Mouse (Mus musculus) neural tube, embryonic 11.5 days (tissue): ENCODE results near the gene Slc9b2. TPM values are rescaled to one million over a fixed set of nuclear protein-coding genes. Genes with fewer than 3 reads are reported as not detected.

ENCODE experiments used
- ATAC-seq: fragments of 200-750 bp; cut with Nextera tagmentation; 2 replicates; pipeline ENCODE4 v1.8.0; 2017; ENCODE audit warnings: moderate number of reproducible peaks, mild to moderate bottlenecking, moderate TSS enrichment, moderate library complexity; ENCODE audit not compliant: insufficient read depth, low FRiP score, low TSS enrichment
- DNase-seq: peaks from one replicate; pipeline ENCODE4 v3.0.0-alpha.2; 2015; ENCODE audit warnings: low spot score
- H3K27ac ChIP-seq: fragments of 300-500 bp; sonication (generic); 2 replicates; pipeline ENCODE4 v1.5.1; 2014; ENCODE audit warnings: low read depth, mild to moderate bottlenecking, low read length
- H3K27me3 ChIP-seq: fragments of 300-500 bp; sonication (generic); 2 replicates; pipeline ENCODE4 v1.6.1; 2014; ENCODE audit warnings: mild to moderate bottlenecking, low read length, mixed read lengths; ENCODE audit not compliant: control insufficient read depth, insufficient read depth
- H3K36me3 ChIP-seq: fragments of 300-500 bp; sonication (generic); 2 replicates; pipeline ENCODE4 v1.6.1; 2014; ENCODE audit warnings: mild to moderate bottlenecking, low read length, moderate library complexity, mixed read lengths; ENCODE audit not compliant: control insufficient read depth, insufficient read depth
- H3K4me1 ChIP-seq: fragments of 300-500 bp; sonication (generic); 2 replicates; pipeline ENCODE4 v1.6.1; 2014; ENCODE audit warnings: low read length, mixed read lengths; ENCODE audit not compliant: control insufficient read depth, insufficient read depth
- H3K4me2 ChIP-seq: fragments of 300-500 bp; sonication (generic); 2 replicates; pipeline ENCODE4 v1.6.1; 2014; ENCODE audit warnings: low read depth, mild to moderate bottlenecking, moderate library complexity
- H3K4me3 ChIP-seq: fragments of 300-500 bp; sonication (generic); 2 replicates; pipeline ENCODE4 v1.5.1; 2014; ENCODE audit warnings: low read depth, low read length
- H3K9ac ChIP-seq: fragments of 300-500 bp; sonication (generic); 2 replicates; pipeline ENCODE4 v1.6.1; 2014; ENCODE audit warnings: mild to moderate bottlenecking, low read length
- H3K9me3 ChIP-seq: fragments of 300-500 bp; sonication (generic); 2 replicates; pipeline ENCODE4 v1.6.1; 2016; ENCODE audit warnings: low read length; ENCODE audit not compliant: control insufficient read depth
- WGBS: fragments of 180-500 bp; shearing (Covaris S2); extraction: QIAGEN DNeasy Blood & Tissue Kit; methylation state at CpG from one replicate; pipeline ENCODE4 v1.1.7; 2014; 5-methylcytosine and 5-hydroxymethylcytosine counted together
- polyA plus RNA-seq: library from polyadenylated mRNA; unstranded; fragments of >200 nt; fragmentation: Nextera tagmentation; extraction: Ambion mirVana; gene quantifications from 2 replicates; pipeline ENCODE4 v1.2.1, GENCODE M21; 2014

The Slc9b2 gene
- polyA plus RNA-seq, 1 experiment from 2014 or later, result 2.5 TPM

- H3K4me1 ChIP-seq, result no peaks in the 10 kb centered on the region
- H3K36me3 ChIP-seq, result no peaks in the 10 kb centered on the region
- H3K27ac ChIP-seq, result no peak overlapping the region
- H3K4me2 ChIP-seq, result no peak overlapping the region
- H3K9ac ChIP-seq, result no peak overlapping the region
- H3K4me3 ChIP-seq, result no peak overlapping the region
- H3K9me3 ChIP-seq, result no peaks in the 10 kb centered on the region
- WGBS, result 93% methylated on average over 4 of the region's 4 CpGs
- ATAC-seq (no peak), DNase-seq (no peak)
- H3K27me3 ChIP-seq, result no peaks in the 10 kb centered on the region
Observed at GRCm38 (mm10) chr3:135357394-135357793, 49.9 kb downstream of the Slc9b2 start.

- DNase-seq (no peak), ATAC-seq (no peak)
- H3K4me3 ChIP-seq, result no peak overlapping the region
- H3K4me1 ChIP-seq, result no peaks in the 10 kb centered on the region
- no peaks in the 10 kb centered on the region for H3K36me3 ChIP-seq
- H3K27me3 ChIP-seq, result no peaks in the 10 kb centered on the region
- no peak overlapping the region for H3K27ac ChIP-seq
- H3K9me3 ChIP-seq, result no peaks in the 10 kb centered on the region
- H3K9ac ChIP-seq, result no peak overlapping the region
- H3K4me2 ChIP-seq, result no peak overlapping the region
- WGBS, result 82% methylated on average over 3 of the region's 3 CpGs
Observed at GRCm38 (mm10) chr3:135375836-135376235, 68.3 kb downstream of the Slc9b2 start.

DNA sequence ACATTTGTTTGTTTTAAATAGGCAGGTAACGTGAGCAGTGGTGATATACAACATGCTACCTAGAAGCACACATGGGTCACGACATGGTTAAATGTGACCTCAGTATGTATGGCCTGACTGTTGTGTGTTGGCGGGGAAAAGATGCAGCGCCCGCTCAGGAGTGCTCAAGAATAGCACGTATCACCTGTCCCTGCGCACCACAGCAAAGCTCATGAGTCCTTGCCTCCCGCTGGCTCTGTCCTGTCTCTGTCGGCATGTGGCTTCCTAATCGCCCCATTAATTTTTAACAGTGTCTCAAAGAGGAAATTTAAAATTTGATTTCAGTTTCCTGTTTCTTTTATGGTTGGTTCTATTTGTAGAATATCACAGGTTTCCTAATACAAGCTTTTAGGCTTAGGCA, 69.9 kb downstream of the Slc9b2 start:
- 84% methylated on average over 10 of the region's 10 CpGs for WGBS
- no peak overlapping the region for H3K27ac ChIP-seq
- H3K27me3 ChIP-seq, result no peaks in the 10 kb centered on the region
- no peaks in the 10 kb centered on the region for H3K4me1 ChIP-seq
- no peak overlapping the region for H3K4me2 ChIP-seq
- no peak overlapping the region for H3K9ac ChIP-seq
- no peaks in the 10 kb centered on the region for H3K9me3 ChIP-seq
- H3K36me3 ChIP-seq, result no peaks in the 10 kb centered on the region
- DNase-seq (no peak), ATAC-seq (no peak)
- H3K4me3 ChIP-seq, result no peak overlapping the region

- H3K9ac ChIP-seq, result no peak overlapping the region
- no peak overlapping the region for H3K4me3 ChIP-seq
- DNase-seq (no peak), ATAC-seq (no peak)
- H3K4me2 ChIP-seq, result no peak overlapping the region
- H3K27me3 ChIP-seq, result no peaks in the 10 kb centered on the region
- 86% methylated on average over 4 of the region's 4 CpGs for WGBS
- no peaks in the 10 kb centered on the region for H3K4me1 ChIP-seq
- no peak overlapping the region for H3K27ac ChIP-seq
- H3K36me3 ChIP-seq, result no peaks in the 10 kb centered on the region
- no peaks in the 10 kb centered on the region for H3K9me3 ChIP-seq
Observed at GRCm38 (mm10) chr3:135379868-135380267, 72.4 kb downstream of the Slc9b2 start.

GRCm38 (mm10) chr3:135393186-135393585, 85.7 kb downstream of the Slc9b2 start:
- H3K4me2 ChIP-seq, result no peak overlapping the region
- WGBS, result 85% methylated on average over 6 of the region's 6 CpGs
- DNase-seq (no peak), ATAC-seq (no peak)
- H3K27me3 ChIP-seq, result no peaks in the 10 kb centered on the region
- 0 out of 2 replicates have a peak, but pooled peaks cover 2% of the 10 kb centered on the region for H3K4me1 ChIP-seq
- no peak overlapping the region for H3K27ac ChIP-seq
- no peaks in the 10 kb centered on the region for H3K36me3 ChIP-seq
- no peak overlapping the region for H3K9ac ChIP-seq
- no peak overlapping the region for H3K4me3 ChIP-seq
- H3K9me3 ChIP-seq, result no peaks in the 10 kb centered on the region

Other genes starting within 250 kb of the Slc9b2 start
- 37.1 and 38.6 TPM in 2 replicates for gene Cenpe, start 95.2 kb upstream of the Slc9b2 start, polyA plus RNA-seq
- 5.2 and 6.9 TPM in 2 replicates for gene Bdh2, start 26.5 kb upstream of the Slc9b2 start, polyA plus RNA-seq
- gene Slc9b1, start 40.3 kb downstream of the Slc9b2 start, polyA plus RNA-seq, result 0.17 TPM in 1 of 2 replicates, not detected in the other
- gene Cisd2, start 116.2 kb downstream of the Slc9b2 start, polyA plus RNA-seq, result 66.5 and 72.8 TPM in 2 replicates
- 642 and 652 TPM in 2 replicates for gene Ube2d3, start 130.4 kb downstream of the Slc9b2 start, polyA plus RNA-seq
- gene Manba, start 177.9 kb downstream of the Slc9b2 start, polyA plus RNA-seq, result 3.1 and 4.0 TPM in 2 replicates